ENCODE assay signal across 17 mouse cellular contexts in the genomic region with DNA sequence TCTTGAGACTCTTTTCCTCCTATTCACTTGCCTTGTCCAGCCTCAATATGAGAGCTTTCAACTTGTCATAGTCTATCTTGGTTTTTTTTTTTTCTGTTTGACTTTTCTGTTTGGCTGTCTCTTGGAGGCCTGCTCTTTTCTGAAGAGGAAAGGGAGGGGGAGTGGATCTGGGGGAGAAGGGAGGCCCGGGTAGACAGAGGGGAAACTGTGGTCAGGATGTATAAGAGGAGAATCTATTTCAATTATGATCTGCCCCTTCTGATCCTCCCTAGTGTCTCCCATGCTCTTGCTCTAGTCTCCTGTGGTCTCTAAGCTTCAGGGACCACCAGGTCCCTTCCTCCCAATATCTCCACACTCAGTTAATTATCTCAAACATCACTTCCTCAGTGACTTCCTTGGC.
"Had no signal": no experiment of that assay in that cellular context is flagged by ENCODE, and none has a peak within 500 bp of the region (broad histone marks: within the 10 kb centered on the region; RNA-seq: fewer than 3 reads in every experiment).

No protein-coding gene starts in this region.

- H3K27me3 ChIP-seq: liver, embryonic 15.5 days; stomach, embryonic 15.5 days had no signal

- H3K27ac ChIP-seq: layer of hippocampus, adult 2 months; liver, embryonic 15.5 days; midbrain, embryonic 12.5 days; stomach, embryonic 15.5 days had no signal

- H3K9ac ChIP-seq: liver, embryonic 15.5 days; midbrain, embryonic 12.5 days; stomach, embryonic 15.5 days had no signal

- H3K4me1 ChIP-seq: midbrain, embryonic 12.5 days; stomach, embryonic 15.5 days had no signal

- H3K9me3 ChIP-seq: liver, embryonic 15.5 days; midbrain, embryonic 12.5 days; stomach, embryonic 15.5 days had no signal

- H3K4me3 ChIP-seq: layer of hippocampus, adult 2 months; liver, embryonic 15.5 days; midbrain, embryonic 12.5 days; stomach, embryonic 15.5 days had no signal

- H3K4me2 ChIP-seq: liver, embryonic 11.5 days; liver, embryonic 15.5 days; midbrain, embryonic 12.5 days; stomach, embryonic 15.5 days had no signal

- ATAC-seq: lung, postnatal 0 days; midbrain, embryonic 16.5 days had no signal

- DNase-seq: kidney, adult 11 months; kidney, postnatal 10 days; kidney, postnatal 4 days; left cerebral cortex, postnatal 4 days; lung, adult 2 months; lung, postnatal 36 days; right cerebral cortex, adult 18-20 months; spleen, adult 18-20 months; thymus, adult 2 months; thymus, postnatal 36 days had no signal
